Mouse (Mus musculus) heart, embryonic 11.5 days (tissue): ENCODE data around the gene Gimap3. TPM values are rescaled to one million over a fixed set of nuclear protein-coding genes. Genes with fewer than 3 reads are reported as not detected.

Experiments
- ATAC-seq: fragments of 200-750 bp; cut with Nextera tagmentation; replicated peaks from 2 replicates; pipeline ENCODE4 v1.8.0; 2017; ENCODE audit warnings: moderate library complexity; ENCODE audit not compliant: insufficient number of reproducible peaks, low FRiP score, low TSS enrichment
- H3K27ac ChIP-seq: fragments of 300-500 bp; sonication (generic); 2 replicates; pipeline ENCODE4 v1.5.1; 2014; ENCODE audit warnings: mild to moderate bottlenecking, low read depth, low read length
- H3K27me3 ChIP-seq: fragments of 300-500 bp; sonication (generic); 2 replicates; pipeline ENCODE4 v1.6.1; 2014; ENCODE audit warnings: mild to moderate bottlenecking, low read length, mixed read lengths; ENCODE audit not compliant: control insufficient read depth, insufficient read depth
- H3K36me3 ChIP-seq: fragments of 300-500 bp; sonication (generic); 2 replicates; pipeline ENCODE4 v1.6.1; 2014; ENCODE audit warnings: mild to moderate bottlenecking, low read length, moderate library complexity, mixed read lengths; ENCODE audit not compliant: control insufficient read depth, insufficient read depth
- H3K4me1 ChIP-seq: fragments of 300-500 bp; sonication (generic); 2 replicates; pipeline ENCODE4 v1.6.1; 2014; ENCODE audit warnings: low read length; ENCODE audit not compliant: control insufficient read depth, insufficient read depth
- H3K4me2 ChIP-seq: fragments of 300-500 bp; sonication (generic); 2 replicates; pipeline ENCODE4 v1.6.1; 2014; ENCODE audit warnings: mild to moderate bottlenecking, moderate library complexity
- H3K4me3 ChIP-seq: fragments of 300-500 bp; sonication (generic); 2 replicates; pipeline ENCODE4 v1.5.1; 2014; ENCODE audit warnings: low read depth, low read length
- H3K9ac ChIP-seq: fragments of 300-500 bp; sonication (generic); 2 replicates; pipeline ENCODE4 v1.6.1; 2014; ENCODE audit warnings: mild to moderate bottlenecking, low read depth, low read length, moderate library complexity
- H3K9me3 ChIP-seq: fragments of 300-500 bp; sonication (generic); replicated peaks from 2 replicates; pipeline ENCODE4 v1.6.1; 2016; ENCODE audit warnings: low read length; ENCODE audit not compliant: control insufficient read depth
- WGBS: fragments of 180-500 bp; shearing (Covaris S2); extraction: QIAGEN DNeasy Blood & Tissue Kit; methylation state at CpG from one replicate; pipeline ENCODE4 v1.1.7; 2014; ENCODE audit not compliant: insufficient replicate concordance; 5-methylcytosine and 5-hydroxymethylcytosine counted together
- polyA plus RNA-seq: library from polyadenylated mRNA; unstranded; fragments of >200 nt; fragmentation: Nextera tagmentation; extraction: Ambion mirVana; gene quantifications from 2 replicates; pipeline ENCODE4 v1.2.1, GENCODE M21; 2014

The Gimap3 gene
- polyA plus RNA-seq = not detected in 2 replicates

- Histone ChIP-seq H3K4me3 (no peak within 1 kb of the TSS), H3K9me3 (no peaks in the 10 kb centered on the region), H3K4me2 (no peak within 1 kb of the TSS), H3K27me3 (no peaks in the 10 kb centered on the region), H3K27ac (no peak within 1 kb of the TSS), H3K9ac (no peak within 1 kb of the TSS), H3K4me1 (no peaks in the 10 kb centered on the region), H3K36me3 (no peaks in the 10 kb centered on the region)
- 85% methylated on average over 3 of the region's 3 CpGs for WGBS
- ATAC-seq = no peak
These were observed at the start of gene Gimap3 for GRCm38 (mm10) chr6:48770696-48771095. Gene Gimap3, minus strand, starts transcription at chr6:48770851.

- Histone ChIP-seq H3K36me3 (no peaks in the 10 kb centered on the region), H3K4me2 (no peak overlapping the region), H3K27ac (no peak overlapping the region), H3K9ac (no peak overlapping the region), H3K27me3 (no peaks in the 10 kb centered on the region), H3K4me1 (no peaks in the 10 kb centered on the region), H3K9me3 (no peaks in the 10 kb centered on the region; the same call in 1 of the 2 replicates), H3K4me3 (no peak overlapping the region)
- 9% methylated on average over 6 of the region's 6 CpGs for WGBS
- ATAC-seq = no peak
These were observed 47.2 kb upstream of the Gimap3 start for GRCm38 (mm10) chr6:48817815-48818214.

- Histone ChIP-seq H3K9ac (no peak overlapping the region), H3K27me3 (no peaks in the 10 kb centered on the region), H3K27ac (no peak overlapping the region), H3K9me3 (no peaks in the 10 kb centered on the region; the same call in 1 of the 2 replicates), H3K36me3 (no peaks in the 10 kb centered on the region), H3K4me1 (no peaks in the 10 kb centered on the region), H3K4me3 (no peak overlapping the region), H3K4me2 (no peak overlapping the region)
- ATAC-seq = no peak
These were observed 44.4 kb upstream of the Gimap3 start for GRCm38 (mm10) chr6:48815013-48815412.

GRCm38 (mm10) chr6:48809494-48810219 is 39.0 kb upstream of the Gimap3 start:
- Histone ChIP-seq H3K36me3 (no peaks in the 10 kb centered on the region), H3K27me3 (no peaks in the 10 kb centered on the region), H3K4me3 (no peak overlapping the region), H3K9ac (no peak overlapping the region), H3K4me2 (no peak overlapping the region), H3K4me1 (no peaks in the 10 kb centered on the region), H3K9me3 (no peaks in the 10 kb centered on the region), H3K27ac (no peak overlapping the region)
- no peak for ATAC-seq
- 73% methylated on average over 3 of the region's 3 CpGs for WGBS

- H3K27ac ChIP-seq = no peak overlapping the region
- no peak for ATAC-seq
- H3K36me3 ChIP-seq = no peaks in the 10 kb centered on the region
- H3K4me1 ChIP-seq = no peaks in the 10 kb centered on the region
- no peak overlapping the region for H3K4me2 ChIP-seq
- H3K4me3 ChIP-seq = no peak overlapping the region
- H3K27me3 ChIP-seq = no peaks in the 10 kb centered on the region
- H3K9ac ChIP-seq = no peak overlapping the region
- 89% methylated on average over 3 of the region's 3 CpGs for whole genome bisulfite sequencing
- H3K9me3 ChIP-seq = no peaks in the 10 kb centered on the region
These were observed 36.1 kb upstream of the Gimap3 start for GRCm38 (mm10) chr6:48806746-48807145.

- WGBS = 83% methylated on average over 5 of the region's 5 CpGs
These were observed 33.7 kb upstream of the Gimap3 start for GRCm38 (mm10) chr6:48804346-48804745.

GRCm38 (mm10) chr6:48803406-48804051 is 32.9 kb upstream of the Gimap3 start:
- Histone ChIP-seq H3K9me3 (no peaks in the 10 kb centered on the region), H3K4me2 (no peak overlapping the region), H3K36me3 (no peaks in the 10 kb centered on the region)

More at GRCm38 (mm10) chr6:48804346-48804745, 33.7 kb upstream of the Gimap3 start:
- ATAC-seq = no peak
- H3K9me3 ChIP-seq = no peaks in the 10 kb centered on the region
- H3K4me1 ChIP-seq = no peaks in the 10 kb centered on the region
- H3K27ac ChIP-seq = no peak overlapping the region
- no peaks in the 10 kb centered on the region for H3K36me3 ChIP-seq
- no peak overlapping the region for H3K4me3 ChIP-seq
- H3K9ac ChIP-seq = no peak overlapping the region
- H3K27me3 ChIP-seq = no peaks in the 10 kb centered on the region
- H3K4me2 ChIP-seq = no peak overlapping the region

GRCm38 (mm10) chr6:48801897-48802296 is 31.2 kb upstream of the Gimap3 start:
- ATAC-seq = no peak
- H3K9me3 ChIP-seq = no peaks in the 10 kb centered on the region
- no peak overlapping the region for H3K27ac ChIP-seq
- H3K4me2 ChIP-seq = no peak overlapping the region
- no peaks in the 10 kb centered on the region for H3K36me3 ChIP-seq
- H3K4me1 ChIP-seq = no peaks in the 10 kb centered on the region
- no peak overlapping the region for H3K9ac ChIP-seq
- 83% methylated on average over 1 of the region's 1 CpGs for WGBS
- H3K4me3 ChIP-seq = no peak overlapping the region
- H3K27me3 ChIP-seq = no peaks in the 10 kb centered on the region

More at GRCm38 (mm10) chr6:48803406-48804051, 32.9 kb upstream of the Gimap3 start:
- H3K4me3 ChIP-seq = no peak overlapping the region
- H3K9ac ChIP-seq = no peak overlapping the region
- no peak for ATAC-seq
- no peaks in the 10 kb centered on the region for H3K4me1 ChIP-seq
- H3K27ac ChIP-seq = no peak overlapping the region
- no peaks in the 10 kb centered on the region for H3K27me3 ChIP-seq

GRCm38 (mm10) chr6:48787867-48788266 is 17.2 kb upstream of the Gimap3 start:
- Histone ChIP-seq H3K4me1 (no peaks in the 10 kb centered on the region), H3K9ac (no peak overlapping the region), H3K4me2 (no peak overlapping the region), H3K36me3 (no peaks in the 10 kb centered on the region), H3K27ac (no peak overlapping the region), H3K4me3 (no peak overlapping the region), H3K9me3 (no peaks in the 10 kb centered on the region), H3K27me3 (no peaks in the 10 kb centered on the region)
- WGBS = 77% methylated on average over 2 of the region's 2 CpGs
- ATAC-seq = no peak
